Mouse (Mus musculus) lung, adult 2 months (tissue): ENCODE measurements at regions not wholly inside any gene's neighbourhood (a gene's known extent, or its start where the extent isn't known, plus 50 kb on each side); places are given as distances from the start of the nearest gene placed in this dataset.

ENCODE experiments used
- CTCF ChIP-seq: fragments of 200-500 bp; IDR thresholded peaks from 2 replicates; pipeline ENCODE4 v1.5.1; 2011; ENCODE audit warnings: mild to moderate bottlenecking, low read length, control low read depth; ENCODE audit not compliant: insufficient read depth
- POLR2A ChIP-seq: fragments of 200-500 bp; IDR thresholded peaks from 2 replicates; pipeline ENCODE4 v1.6.1; 2011; ENCODE audit warnings: low read depth, mild to moderate bottlenecking, control low read depth, low read length, borderline replicate concordance; ENCODE audit errors: extremely low read depth

DNA sequence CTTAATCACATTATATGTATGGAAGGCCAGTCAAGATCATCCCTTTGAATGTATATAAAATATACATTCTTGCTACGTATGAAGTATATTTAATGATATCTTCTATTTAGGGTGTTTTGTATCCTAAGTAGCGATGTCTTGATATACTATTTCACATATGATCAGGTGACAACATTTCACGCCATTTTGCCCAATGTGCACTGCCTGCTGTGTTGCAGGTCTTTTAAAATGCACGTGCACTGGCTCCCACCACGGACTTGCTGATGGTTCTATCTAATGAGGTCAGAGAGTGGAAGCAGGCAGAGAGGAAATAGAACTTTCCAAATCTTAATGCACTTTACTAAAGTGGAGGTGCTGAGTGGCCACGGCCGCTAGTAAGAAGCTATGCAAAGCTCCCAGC is 100.8 kb downstream of the A730009L09Rik start:
- no peak for TF ChIP-seq CTCF
- TF ChIP-seq POLR2A: no peak
